Mouse (Mus musculus) regulatory T cell (primary cell): ENCODE measurements at regions not wholly inside any gene's neighbourhood (a gene's known extent, or its start where the extent isn't known, plus 50 kb on each side); places are given as distances from the start of the nearest gene placed in this dataset.

ENCODE experiments used
- in situ Hi-C: fragments of 300-600 bp; cut with MboI, MseI; formaldehyde crosslinking; loops from one replicate; pipeline ENCODE4 v1.15.1; 2025; ENCODE audit warnings: high pct_unique_total_duplicates

GRCm38 (mm10) chr10:99619421-99620151, 139.9 kb downstream of the Csl start:
- in situ Hi-C loops = loop anchor here (5.0 to 10.0 kb wide), 3 partner anchors 47 to 455 kb away; no protein-coding TSS in a partner anchor

- in situ Hi-C loops = no loop called here
These were observed 139.0 kb downstream of the Csl start for GRCm38 (mm10) chr10:99620489-99620888.

- in situ Hi-C loops = no loop called here
These were observed 132.1 kb downstream of the Csl start for GRCm38 (mm10) chr10:99627355-99627754.

- in situ Hi-C loops = no loop called here
These were observed 127.0 kb downstream of the Csl start for GRCm38 (mm10) chr10:99632250-99632985.

GRCm38 (mm10) chr10:99635796-99636195, 123.7 kb downstream of the Csl start:
- in situ Hi-C loops = no loop called here

GRCm38 (mm10) chr10:99639022-99639421, 120.4 kb downstream of the Csl start:
- in situ Hi-C loops = no loop called here

- in situ Hi-C loops = no loop called here
These were observed 120.0 kb downstream of the Csl start for GRCm38 (mm10) chr10:99639469-99639868.

- in situ Hi-C loops = no loop called here
These were observed 117.7 kb downstream of the Csl start for GRCm38 (mm10) chr10:99641784-99642183.

GRCm38 (mm10) chr10:99642201-99642827, 117.1 kb downstream of the Csl start:
- in situ Hi-C loops = no loop called here

GRCm38 (mm10) chr10:99644981-99645380, 114.5 kb downstream of the Csl start:
- in situ Hi-C loops = no loop called here

GRCm38 (mm10) chr10:99652011-99652410, 107.4 kb downstream of the Csl start:
- in situ Hi-C loops = no loop called here

- in situ Hi-C loops = no loop called here
These were observed 105.2 kb downstream of the Csl start for GRCm38 (mm10) chr10:99654284-99654683.

GRCm38 (mm10) chr10:99676557-99677098, 82.8 kb downstream of the Csl start:
- in situ Hi-C loops = loop anchor here (10.0 kb wide), 1 partner anchor 1142 kb away; no protein-coding TSS in a partner anchor

GRCm38 (mm10) chr10:99678096-99678495, 81.4 kb downstream of the Csl start:
- in situ Hi-C loops = loop anchor here (10.0 kb wide), 1 partner anchor 1143 kb away; no protein-coding TSS in a partner anchor

- in situ Hi-C loops = loop anchor here (10.0 kb wide), 1 partner anchor 1145 kb away; no protein-coding TSS in a partner anchor
These were observed 79.6 kb downstream of the Csl start for GRCm38 (mm10) chr10:99679813-99680212.

- in situ Hi-C loops = no loop called here
These were observed 77.5 kb downstream of the Csl start for GRCm38 (mm10) chr10:99681932-99682331.

- in situ Hi-C loops = no loop called here
These were observed 77.1 kb downstream of the Csl start for GRCm38 (mm10) chr10:99682350-99682749.

- in situ Hi-C loops = no loop called here
These were observed 76.1 kb downstream of the Csl start for GRCm38 (mm10) chr10:99683310-99683709.

GRCm38 (mm10) chr10:99685911-99686310, 73.5 kb downstream of the Csl start:
- in situ Hi-C loops = no loop called here

- in situ Hi-C loops = no loop called here
These were observed 72.4 kb downstream of the Csl start for GRCm38 (mm10) chr10:99687011-99687410.

GRCm38 (mm10) chr10:99697696-99698095, 61.8 kb downstream of the Csl start:
- in situ Hi-C loops = no loop called here

GRCm38 (mm10) chr10:99699498-99699897, 60.0 kb downstream of the Csl start:
- in situ Hi-C loops = no loop called here
